Mouse (Mus musculus): ENCODE measurements around the gene Spats1.

DNA sequence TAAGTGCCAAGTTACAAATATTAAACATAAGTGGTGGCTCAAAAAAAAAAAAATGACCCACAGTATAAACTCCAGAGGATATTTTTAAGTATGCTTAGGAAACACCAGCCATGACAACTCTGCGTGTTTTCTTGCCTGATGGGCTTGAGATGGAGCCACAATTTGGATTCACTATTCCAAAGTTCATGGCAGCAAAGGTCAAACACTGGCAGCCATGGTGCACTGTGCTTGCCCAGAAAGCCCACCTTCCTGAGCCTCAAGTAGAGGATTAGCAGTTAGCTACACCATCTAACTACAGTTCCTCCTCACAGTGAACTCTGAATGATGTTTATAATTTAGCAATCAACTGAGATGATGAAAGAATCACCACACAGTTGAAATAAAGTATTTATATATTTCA, 73.1 kb downstream of the Spats1 start:
- TF ChIP-seq ZKSCAN1 (IDR thresholded peaks at IDR 0.05; ENCODE audit: borderline replicate concordance, low read depth, low read length) (no peak), CTCF (conservative IDR thresholded peaks at IDR 0.05 in 1 of 2, IDR thresholded peaks at IDR 0.05 in 1 of 2; ENCODE audit: low read depth in 2 of 2, low read length in 2 of 2) (no peak), POLR2A (IDR thresholded peaks at IDR 0.05; ENCODE audit: low read depth, low read length) (no peak), SIN3A (IDR thresholded peaks at IDR 0.05; ENCODE audit: low read length) (no peak), TBP (conservative IDR thresholded peaks at IDR 0.05; ENCODE audit: low read depth, low read length) (no peak), ZC3H11A (IDR thresholded peaks at IDR 0.05; ENCODE audit: low read depth, low read length) (no peak), EP300 (IDR thresholded peaks at IDR 0.05; ENCODE audit: low read length) (no peak), HCFC1 (IDR thresholded peaks at IDR 0.05; ENCODE audit: low read depth, low read length) (no peak), ELF1 (IDR thresholded peaks at IDR 0.05; ENCODE audit: low read depth, low read length) (no peak)

Data from CH12.LX (cell line).